Mouse (Mus musculus): ENCODE results near the gene Scaf1.

Scaf1 gene

DNA sequence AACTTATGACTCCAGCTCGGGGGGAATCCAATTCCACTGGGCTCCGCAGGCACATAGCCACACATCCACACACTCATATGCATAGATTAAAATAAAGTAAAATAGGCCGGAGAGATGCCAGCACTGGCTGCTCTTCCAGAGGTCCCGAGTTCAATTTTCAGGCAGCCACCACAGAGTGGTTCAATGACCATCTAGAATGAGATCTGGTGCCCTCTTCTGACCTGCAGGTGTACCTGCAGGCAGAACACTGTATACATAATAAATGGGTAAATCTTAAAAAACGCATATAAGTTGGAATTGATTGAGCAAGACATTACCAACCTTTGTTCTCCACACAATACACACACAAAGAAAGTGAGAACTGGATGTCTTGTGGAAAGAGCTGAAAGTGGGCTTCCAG, 60.5 kb downstream of the Scaf1 start:
- peak in 1 of 2 experiments; percentile 35 for DNase-seq (ENCODE audit: low spot score in 2 of 2)

- no peak for DNase-seq (ENCODE audit: low spot score in 2 of 2)
Observed at GRCm38 (mm10) chr7:44954091-44954885, 61.9 kb downstream of the Scaf1 start.

DNA sequence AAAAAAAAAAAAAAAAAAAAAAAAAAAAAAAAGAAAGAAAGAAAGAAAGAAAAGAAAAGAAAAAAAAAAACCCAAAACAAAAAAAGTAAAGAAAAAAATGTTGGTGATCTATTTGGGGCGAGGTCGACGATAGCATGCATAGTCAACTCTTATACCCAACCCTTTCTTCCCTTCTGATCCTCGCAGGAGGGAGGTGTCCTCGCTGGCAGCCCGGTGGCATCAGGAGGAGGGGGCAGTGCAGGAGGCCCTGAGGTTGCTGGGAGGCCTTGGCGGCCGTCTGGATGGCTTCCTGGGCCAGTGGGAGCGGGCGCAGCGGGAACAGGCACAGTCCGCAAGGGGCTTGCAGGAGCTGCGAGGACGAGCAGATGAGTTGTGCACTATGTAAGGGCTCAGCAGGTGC, 62.6 kb downstream of the Scaf1 start:
- DNase-seq (ENCODE audit: low spot score in 2 of 2), result no peak

Data from natural killer cell, adult 2 months (primary cell).